Mouse (Mus musculus) inflammation-experienced regulatory T-cells, adult 16 weeks (primary cell): ENCODE measurements around the gene Olfr1404. TPM values are rescaled to one million over a fixed set of nuclear protein-coding genes. Genes with fewer than 3 reads are reported as not detected.

Experiments
- polyA plus RNA-seq: library from polyadenylated mRNA; unstranded; fragments of 100-300 nt; shearing (Covaris generic); gene quantifications from one replicate; pipeline ENCODE4 v1.2.1, GENCODE M21; 2017

Gene Olfr1404
- not detected for polyA plus RNA-seq

DNA sequence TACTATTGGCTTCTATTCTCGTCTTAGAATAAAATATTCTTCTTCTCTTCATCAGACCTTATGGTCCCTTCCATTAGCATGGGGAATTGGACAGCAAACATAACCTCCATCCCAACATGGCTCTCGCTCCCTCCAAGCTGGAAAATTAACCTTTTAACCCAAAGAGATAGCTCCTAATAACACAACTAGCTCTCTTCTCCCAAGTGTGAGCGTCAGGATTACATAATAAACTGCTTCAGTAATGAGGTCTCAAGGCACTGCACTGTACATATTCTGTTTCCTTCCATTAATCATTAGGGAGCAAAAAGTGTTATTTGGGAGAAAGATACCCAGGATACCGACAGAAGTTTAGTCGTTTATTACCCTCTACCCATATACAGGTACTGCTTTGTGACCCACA lies at the start of gene Olfr1404:
Olfr1404 (plus strand) TSS at position 301 of the 400 bp plus-strand sequence.

GRCm38 (mm10) chr1:173190540-173190939 lies 21.7 kb upstream of the Olfr1404 start, which contains the start of gene Olfr1406:
Gene Olfr1406, minus strand, starts transcription at chr1:173190640.

DNA sequence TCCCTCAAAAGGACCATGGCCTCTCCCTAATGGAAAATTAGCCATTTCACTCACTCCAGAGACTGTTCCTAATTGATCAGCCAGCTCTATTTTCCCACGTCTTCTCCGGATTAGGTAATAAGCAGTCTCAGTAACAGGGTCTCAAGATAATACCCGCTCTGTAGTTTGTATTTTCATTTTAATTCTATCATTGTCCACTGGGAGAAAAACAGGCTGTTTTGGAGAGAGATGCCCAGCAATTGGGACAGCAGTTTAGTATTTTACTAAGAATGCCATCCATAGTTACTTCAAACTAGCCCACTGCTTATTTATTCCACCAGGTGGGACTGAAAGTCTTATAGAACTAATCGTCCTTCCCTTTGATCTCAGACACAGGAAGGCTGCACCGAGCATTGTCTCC lies 14.7 kb upstream of the Olfr1404 start, which contains the start of gene Olfr218:
Olfr218 (plus strand) TSS at position 301 of the 400 bp plus-strand sequence.

DNA sequence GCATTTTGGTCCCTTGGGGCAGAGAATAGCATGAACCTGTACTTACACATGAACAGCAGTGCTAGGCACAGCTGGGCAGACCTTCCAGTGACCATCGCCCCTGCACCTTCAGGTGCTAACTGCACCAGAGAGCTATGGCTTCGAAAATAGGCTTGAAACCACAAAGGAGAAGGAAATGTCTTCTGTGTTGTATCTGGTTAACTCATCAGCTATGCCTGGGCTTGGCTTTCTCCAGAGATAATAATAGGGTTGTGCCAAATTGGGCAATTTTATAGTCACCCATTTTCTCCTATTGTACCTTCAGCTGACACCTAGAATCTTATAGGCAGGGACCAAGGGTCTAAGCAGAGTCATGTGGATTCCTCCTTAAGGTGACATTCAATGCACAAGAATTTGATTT lies 14.9 kb downstream of the Olfr1404 start, which contains the start of gene Fcer1a:
Fcer1a (minus strand) TSS at position 134 of the 400 bp plus-strand sequence.

DNA sequence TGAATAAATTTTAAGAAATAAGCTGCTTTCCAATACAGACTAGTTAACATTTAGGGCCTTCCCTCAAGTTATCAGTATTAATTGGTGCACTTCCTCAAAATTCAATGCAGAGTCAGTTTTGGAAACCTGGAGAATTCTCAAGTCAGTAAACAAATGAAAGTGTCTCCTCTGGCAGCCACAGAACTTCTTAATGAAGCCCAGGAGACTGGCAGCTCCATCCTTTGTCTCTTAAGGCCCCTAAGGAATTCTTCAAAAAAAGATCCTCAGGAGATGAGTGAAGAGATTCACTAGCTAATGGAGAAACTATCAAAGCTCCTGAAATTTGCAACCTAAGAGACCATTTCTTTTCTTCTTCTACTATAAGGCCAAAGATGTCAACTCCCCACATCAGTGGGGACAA lies 53.5 kb downstream of the Olfr1404 start, which contains the start of gene Olfr418:
Olfr418 (plus strand) TSS at position 301 of the 400 bp plus-strand sequence.

Other genes with a start within 250 kb of the Olfr1404 start
- not detected for gene Olfr1408, start 75.0 kb upstream of the Olfr1404 start, polyA plus RNA-seq
- gene Olfr1406, start 21.8 kb upstream of the Olfr1404 start, polyA plus RNA-seq: 0.18 TPM
- gene Olfr218, start 14.6 kb upstream of the Olfr1404 start, polyA plus RNA-seq: not detected
- gene Fcer1a, start 14.8 kb downstream of the Olfr1404 start, polyA plus RNA-seq: not detected
- gene Olfr418, start 53.6 kb downstream of the Olfr1404 start, polyA plus RNA-seq: not detected
- not detected for gene Mptx2, start 65.4 kb downstream of the Olfr1404 start, polyA plus RNA-seq
- not detected for gene Ackr1, start 121.4 kb downstream of the Olfr1404 start, polyA plus RNA-seq
- 83.0 TPM for gene Aim2, start 138.5 kb downstream of the Olfr1404 start, polyA plus RNA-seq
- gene Cadm3, start 155.3 kb downstream of the Olfr1404 start, polyA plus RNA-seq: not detected